Mouse (Mus musculus) brain, embryonic 14.5 days (tissue): ENCODE measurements at regions not wholly inside any gene's neighbourhood (a gene's known extent, or its start where the extent isn't known, plus 50 kb on each side); places are given as distances from the start of the nearest gene placed in this dataset.

Experiments used
- CTCF ChIP-seq: fragments of 200-500 bp; IDR thresholded peaks from 2 replicates; pipeline ENCODE4 v1.5.1; 2012; ENCODE audit warnings: inconsistent platforms, mild to moderate bottlenecking, moderate library complexity, borderline replicate concordance; ENCODE audit not compliant: insufficient read depth, insufficient read length; ENCODE audit errors: extremely low read depth
- POLR2A ChIP-seq: fragments of 200-500 bp; IDR thresholded peaks from 2 replicates; pipeline ENCODE4 v1.6.1; 2012; ENCODE audit warnings: mild to moderate bottlenecking, inconsistent platforms, borderline replicate concordance; ENCODE audit not compliant: poor library complexity, insufficient read depth, insufficient read length, severe bottlenecking; ENCODE audit errors: extremely low read depth

- TF ChIP-seq POLR2A: no peak
- no peak for TF ChIP-seq CTCF
These were observed 222.6 kb upstream of the Peli2 start for GRCm38 (mm10) chr14:47897907-47898530.
